In genomic region chr7:7209313-7210151, GRCm38 (mm10) we compare ENCODE assay signal across 8 mouse cellular contexts. TPM values are rescaled to one million over a fixed set of nuclear protein-coding genes. Genes with fewer than 3 reads are reported as not detected.
DNase-seq lines count a peak whose midpoint lies in the region; ATAC-seq and TF ChIP-seq lines count a peak whose summit lies in the region.
"Not testable (repeated sequence)": the region's sequence is repeated elsewhere in the genome, so short reads cannot be mapped to it uniquely, and the experiment has no call there.

Gene Zfp772 (minus strand): TSS chr7:7209998.

- not testable (repeated sequence) for H3K9ac ChIP-seq in hindbrain, postnatal 0 days (replicated peaks; ENCODE audit: low read length)
- H3K9ac ChIP-seq in lung, embryonic 16.5 days (ENCODE audit: low read length): peak within 1 kb of the TSS; percentile 67

- TF ChIP-seq CTCF in hindbrain, postnatal 0 days (IDR thresholded peaks at IDR 0.05; ENCODE audit: low read depth): not testable (repeated sequence)

- H3K4me2 ChIP-seq in hindbrain, postnatal 0 days (ENCODE audit: low read depth, low read length): peak within 1 kb of the TSS; percentile 51; the same call in 1 of the 2 replicates
- peak within 1 kb of the TSS; percentile 64 for H3K4me2 ChIP-seq in lung, embryonic 16.5 days (ENCODE audit: low read depth, low read length)

- not testable (repeated sequence) for H3K27me3 ChIP-seq in hindbrain, postnatal 0 days (ENCODE audit: insufficient read depth, low read length); lung, embryonic 16.5 days (ENCODE audit: control insufficient read depth, insufficient read depth, low read depth, low read length)

- H3K9me3 ChIP-seq in hindbrain, postnatal 0 days (ENCODE audit: low read length); lung, embryonic 16.5 days (ENCODE audit: control insufficient read depth, low read length): not testable (repeated sequence)

- not testable (repeated sequence) for H3K27ac ChIP-seq in hindbrain, postnatal 0 days; lung, embryonic 16.5 days (ENCODE audit: low read length)

- peak; percentile 31 for DNase-seq in MN1 (ENCODE audit: low spot score)
- peak; percentile 53 to 56 for DNase-seq in cerebellum, postnatal 25 days
- DNase-seq in gastrocnemius, adult 18-20 months (ENCODE audit: low spot score): peak; percentile 29
- DNase-seq in hindbrain, postnatal 0 days (ENCODE audit: low spot score): peak; percentile 46
- DNase-seq in layer of hippocampus, postnatal 25 days (ENCODE audit: extremely low spot score in 1 of 2, low spot score in 1 of 2): peak; percentile 12
- peak; percentile 11 for DNase-seq in ovary, adult 18-20 months (ENCODE audit: low spot score)
- peak; percentile 58 for DNase-seq in thymus, postnatal 25 days

- not testable (repeated sequence) for H3K36me3 ChIP-seq in hindbrain, postnatal 0 days (ENCODE audit: insufficient read depth, low read length); lung, embryonic 16.5 days (ENCODE audit: control insufficient read depth, insufficient read depth, low read length)

- peak within 1 kb of the TSS; percentile 45 for H3K4me3 ChIP-seq in hindbrain, postnatal 0 days (ENCODE audit: low read length)
- peak within 1 kb of the TSS; percentile 55 for H3K4me3 ChIP-seq in lung, embryonic 16.5 days (ENCODE audit: low read length)

- H3K4me1 ChIP-seq in hindbrain, postnatal 0 days (ENCODE audit: insufficient read depth, low read length); lung, embryonic 16.5 days (replicated peaks; ENCODE audit: control insufficient read depth, insufficient read depth, low read length): not testable (repeated sequence)

- ATAC-seq in hindbrain, postnatal 0 days; lung, embryonic 16.5 days (ENCODE audit: low read depth): not testable (repeated sequence)

- under 1% methylated on average over 24 of the region's 24 CpGs for WGBS in hindbrain, postnatal 0 days
- 2% methylated on average over 24 of the region's 24 CpGs for WGBS in lung, embryonic 16.5 days

RNA-seq across cellular contexts. Expression of gene Zfp772, which starts in this region (rescaled TPM):
- 1 to 10 TPM; 2.3 TPM for total RNA-seq in gastrocnemius, adult 18-20 months (2021)
- 6.7 and 7.9 TPM in 2 replicates for total RNA-seq in hindbrain, postnatal 0 days (2014; rRNA removed)
- 5.8 and 6.2 TPM in 2 replicates for polyA plus RNA-seq in hindbrain, postnatal 0 days (2015; fragmentation: Nextera tagmentation; extraction: Ambion mirVana)
- 1 to 10 TPM; 7.9 to 8.2 TPM for total RNA-seq in layer of hippocampus, postnatal 25 days (2021)
- 7.3 and 8.0 TPM in 2 replicates for polyA plus RNA-seq in lung, embryonic 16.5 days (2015; fragmentation: Nextera tagmentation; extraction: Ambion mirVana)
